Mouse (Mus musculus): ENCODE results near the gene Cdc27.

Cdc27 gene

GRCm38 (mm10) chr11:104469371-104469835 is 81.0 kb downstream of the Cdc27 start:
- peak; percentile 90 to 93 for DNase-seq

DNA sequence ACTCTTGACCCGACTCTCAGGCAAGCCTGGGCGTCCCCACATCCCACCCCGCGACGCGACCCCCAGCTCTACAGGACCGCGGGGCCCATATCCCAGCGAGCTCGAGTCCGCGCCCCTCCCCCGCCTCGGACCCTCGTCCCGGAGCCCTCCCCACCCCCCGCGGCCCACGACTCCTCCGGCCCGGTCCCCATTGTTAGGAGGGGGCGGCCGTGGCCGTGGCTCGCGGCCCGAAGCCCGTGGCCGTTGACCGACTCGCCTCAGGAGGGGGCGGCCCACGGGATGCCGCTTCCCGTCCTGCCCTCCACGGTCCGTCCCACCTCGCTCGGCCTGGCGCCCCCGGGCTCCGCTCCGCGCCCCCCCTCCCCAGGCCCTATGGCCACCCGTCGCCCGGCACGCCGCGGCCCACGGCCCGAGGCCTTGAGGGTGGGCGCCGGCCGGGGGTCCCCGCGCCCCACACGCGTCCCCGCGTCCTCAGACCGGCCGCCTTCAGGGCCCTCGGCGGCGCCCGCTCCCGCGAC is 81.6 kb downstream of the Cdc27 start, which contains the start of gene Kansl1:
Kansl1 (minus strand) TSS at position 111 of the 518 bp plus-strand sequence.
- peak; percentile 21 to 35 for DNase-seq

- DNase-seq: no peak
These were observed 82.7 kb downstream of the Cdc27 start for GRCm38 (mm10) chr11:104467698-104468097.

- DNase-seq: peak; percentile 34 to 71
These were observed 88.9 kb downstream of the Cdc27 start for GRCm38 (mm10) chr11:104461551-104461950.

DNA sequence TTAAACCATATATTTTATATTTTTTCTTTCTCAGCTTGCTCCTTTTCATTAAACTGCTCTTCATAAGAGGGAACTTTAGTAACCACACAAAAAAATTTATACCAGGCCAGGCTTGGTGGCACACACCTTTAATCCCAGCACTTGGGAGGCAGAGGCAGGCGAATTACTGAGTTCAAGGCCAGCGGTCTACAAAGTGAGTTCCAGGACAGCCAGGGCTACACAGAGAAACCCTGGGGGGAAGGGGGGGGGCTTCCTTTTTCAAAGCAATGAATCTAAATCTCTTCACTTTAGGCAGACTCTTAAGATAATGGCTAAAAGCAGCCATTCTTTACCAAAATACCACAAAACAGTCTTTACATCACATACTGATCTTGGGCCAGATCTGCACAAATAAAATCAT is 90.7 kb downstream of the Cdc27 start:
- DNase-seq: no peak

DNA sequence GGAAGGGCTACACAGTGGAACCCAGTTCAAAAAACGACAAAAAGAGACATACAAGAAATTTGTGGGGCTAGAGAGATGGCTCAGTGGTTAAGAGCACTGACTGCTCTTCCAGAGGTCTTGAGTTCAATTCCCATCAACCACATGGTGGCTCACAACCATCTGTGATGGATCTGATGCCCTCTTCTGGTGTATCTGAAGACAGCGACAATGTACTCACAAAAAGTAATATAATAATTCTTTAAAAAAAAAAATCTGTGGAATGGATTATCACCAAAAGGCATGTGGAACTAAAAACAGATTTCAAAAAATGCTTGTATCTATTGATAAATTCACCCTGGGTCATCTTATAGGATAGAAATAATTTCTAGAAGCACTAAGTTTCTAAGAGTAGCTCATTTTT is 91.9 kb downstream of the Cdc27 start:
- DNase-seq: no peak

Data from cerebellum, postnatal 36 days (tissue).